Mouse (Mus musculus): ENCODE measurements at regions not wholly inside any gene's neighbourhood (a gene's known extent, or its start where the extent isn't known, plus 50 kb on each side); places are given as distances from the start of the nearest gene placed in this dataset.
"Not testable (repeated sequence)": the region's sequence is repeated elsewhere in the genome, so short reads cannot be mapped to it uniquely, and the experiment has no call there.

- in situ Hi-C loops (cut with MboI, MseI) = no loop called here
Measured at GRCm38 (mm10) chr14:58356824-58357223, 286.5 kb downstream of the Fgf9 start.

- in situ Hi-C loops (cut with MboI, MseI) = no loop called here
Measured at GRCm38 (mm10) chr14:58352986-58353385, 282.6 kb downstream of the Fgf9 start.

- in situ Hi-C loops (cut with MboI, MseI) = loop anchor here (25.0 kb wide), 1 partner anchor 1051 kb away; the partner anchor contains the start of gene Phf11c
Measured at GRCm38 (mm10) chr14:58336148-58336547, 265.8 kb downstream of the Fgf9 start.

- in situ Hi-C loops (cut with MboI, MseI) = no loop called here
Measured at GRCm38 (mm10) chr14:58323164-58323563, 252.8 kb downstream of the Fgf9 start.

GRCm38 (mm10) chr14:58322461-58322860 is 252.1 kb downstream of the Fgf9 start:
- in situ Hi-C loops (cut with MboI, MseI) = no loop called here

GRCm38 (mm10) chr14:58321875-58322274 is 251.5 kb downstream of the Fgf9 start:
- in situ Hi-C loops (cut with MboI, MseI) = no loop called here

- in situ Hi-C loops (cut with MboI, MseI) = no loop called here
Measured at GRCm38 (mm10) chr14:58321234-58321633, 250.9 kb downstream of the Fgf9 start.

GRCm38 (mm10) chr14:58317640-58318039 is 247.3 kb downstream of the Fgf9 start:
- in situ Hi-C loops (cut with MboI, MseI) = no loop called here

- in situ Hi-C loops (cut with MboI, MseI) = no loop called here
Measured at GRCm38 (mm10) chr14:58317231-58317630, 246.9 kb downstream of the Fgf9 start.

GRCm38 (mm10) chr14:58307695-58308094 is 237.3 kb downstream of the Fgf9 start:
- in situ Hi-C loops (cut with MboI, MseI) = no loop called here

- in situ Hi-C loops (cut with MboI, MseI) = no loop called here
Measured at GRCm38 (mm10) chr14:58306832-58307521, 236.6 kb downstream of the Fgf9 start.

- in situ Hi-C loops (cut with MboI, MseI) = no loop called here
Measured at GRCm38 (mm10) chr14:58300411-58300887, 230.1 kb downstream of the Fgf9 start.

GRCm38 (mm10) chr14:58286007-58286525 is 215.7 kb downstream of the Fgf9 start:
- in situ Hi-C loops (cut with MboI, MseI) = no loop called here

GRCm38 (mm10) chr14:58282708-58283290 is 212.5 kb downstream of the Fgf9 start:
- in situ Hi-C loops (cut with MboI, MseI) = no loop called here

GRCm38 (mm10) chr14:58282264-58282663 is 211.9 kb downstream of the Fgf9 start:
- in situ Hi-C loops (cut with MboI, MseI) = no loop called here

- in situ Hi-C loops (cut with MboI, MseI) = not testable (repeated sequence)
Measured at GRCm38 (mm10) chr14:58274440-58274839, 204.1 kb downstream of the Fgf9 start.

GRCm38 (mm10) chr14:58273693-58274419 is 203.5 kb downstream of the Fgf9 start:
- in situ Hi-C loops (cut with MboI, MseI) = no loop called here

GRCm38 (mm10) chr14:58265373-58265772 is 195.0 kb downstream of the Fgf9 start:
- in situ Hi-C loops (cut with MboI, MseI) = no loop called here

GRCm38 (mm10) chr14:58264401-58264800 is 194.1 kb downstream of the Fgf9 start:
- in situ Hi-C loops (cut with MboI, MseI) = no loop called here

- in situ Hi-C loops (cut with MboI, MseI) = no loop called here
Measured at GRCm38 (mm10) chr14:58253369-58253968, 183.1 kb downstream of the Fgf9 start.

GRCm38 (mm10) chr14:58225869-58226268 is 155.5 kb downstream of the Fgf9 start:
- in situ Hi-C loops (cut with MboI, MseI) = no loop called here

GRCm38 (mm10) chr14:58224419-58224818 is 154.1 kb downstream of the Fgf9 start:
- in situ Hi-C loops (cut with MboI, MseI) = no loop called here
